Mouse (Mus musculus) ES-Bruce4 (cell line): ENCODE measurements at regions not wholly inside any gene's neighbourhood (a gene's known extent, or its start where the extent isn't known, plus 50 kb on each side); places are given as distances from the start of the nearest gene placed in this dataset.

Experiments
- H3K27ac ChIP-seq: 2 replicates; pipeline ENCODE4 v1.5.1; 2012; ENCODE audit warnings: low read length, inconsistent platforms; ENCODE audit not compliant: insufficient read depth
- H3K27me3 ChIP-seq: 2 replicates; pipeline ENCODE4 v1.6.1; 2012; ENCODE audit warnings: mild to moderate bottlenecking, low read length, inconsistent platforms; ENCODE audit not compliant: control insufficient read depth, poor library complexity, insufficient read depth, severe bottlenecking
- H3K36me3 ChIP-seq: 2 replicates; pipeline ENCODE4 v1.6.1; 2012; ENCODE audit warnings: inconsistent platforms, mild to moderate bottlenecking, low read length, moderate library complexity; ENCODE audit not compliant: control insufficient read depth, poor library complexity, insufficient read depth, severe bottlenecking
- H3K4me1 ChIP-seq: one replicate; pipeline ENCODE4 v1.8.1; 2011; ENCODE audit warnings: low read length; ENCODE audit not compliant: control insufficient read depth, insufficient read depth
- H3K4me3 ChIP-seq: 2 replicates; pipeline ENCODE4 v1.5.1; 2011; ENCODE audit warnings: low read depth, mild to moderate bottlenecking, low read length
- H3K9ac ChIP-seq: 2 replicates; pipeline ENCODE4 v1.6.1; 2012; ENCODE audit warnings: low read depth, mild to moderate bottlenecking, inconsistent platforms; ENCODE audit not compliant: poor library complexity, severe bottlenecking
- H3K9me3 ChIP-seq: replicated peaks from 2 replicates; pipeline ENCODE4 v1.6.1; 2012; ENCODE audit warnings: mild to moderate bottlenecking, low read length, inconsistent platforms; ENCODE audit not compliant: control insufficient read depth, poor library complexity, insufficient read depth, severe bottlenecking
- CTCF ChIP-seq: IDR thresholded peaks from one replicate; pipeline ENCODE4 v1.8.1; 2011; ENCODE audit warnings: low read depth, low read length
- EP300 ChIP-seq: IDR thresholded peaks from 2 replicates; pipeline ENCODE4 v1.6.1; 2011; ENCODE audit warnings: low read depth, low read length; ENCODE audit not compliant: insufficient read depth
- POLR2A ChIP-seq: IDR thresholded peaks from one replicate; pipeline ENCODE4 v1.8.1; 2011; ENCODE audit warnings: low read length; ENCODE audit not compliant: insufficient read depth

- Histone ChIP-seq H3K27ac (no peak overlapping the region), H3K4me1 (no peaks in the 10 kb centered on the region), H3K36me3 (no peaks in the 10 kb centered on the region), H3K4me3 (no peak overlapping the region), H3K9me3 (no peaks in the 10 kb centered on the region), H3K9ac (no peak overlapping the region), H3K27me3 (no peaks in the 10 kb centered on the region)
- TF ChIP-seq CTCF (no peak), POLR2A (no peak), EP300 (no peak)
Measured at GRCm38 (mm10) chr14:102902906-102903305, 79.5 kb downstream of the Kctd12 start.

- H3K4me1 ChIP-seq, result no peaks in the 10 kb centered on the region
- no peak overlapping the region for H3K9ac ChIP-seq
- TF ChIP-seq EP300, result no peak
- TF ChIP-seq CTCF, result no peak
- no peak for TF ChIP-seq POLR2A
- no peak overlapping the region for H3K4me3 ChIP-seq
- H3K27ac ChIP-seq, result no peak overlapping the region
- H3K36me3 ChIP-seq, result no peaks in the 10 kb centered on the region
- no peaks in the 10 kb centered on the region for H3K9me3 ChIP-seq
- no peaks in the 10 kb centered on the region for H3K27me3 ChIP-seq
Measured at GRCm38 (mm10) chr14:102902236-102902635, 80.2 kb downstream of the Kctd12 start.

GRCm38 (mm10) chr14:102898445-102898844, 84.0 kb downstream of the Kctd12 start:
- no peak for TF ChIP-seq CTCF
- no peak for TF ChIP-seq EP300
- TF ChIP-seq POLR2A, result no peak

GRCm38 (mm10) chr14:102897039-102897438, 85.4 kb downstream of the Kctd12 start:
- Histone ChIP-seq H3K4me1 (no peaks in the 10 kb centered on the region), H3K9ac (no peak overlapping the region), H3K4me3 (no peak overlapping the region), H3K9me3 (no peaks in the 10 kb centered on the region), H3K36me3 (no peaks in the 10 kb centered on the region), H3K27ac (no peak overlapping the region), H3K27me3 (no peaks in the 10 kb centered on the region)
- no peak for TF ChIP-seq EP300
- no peak for TF ChIP-seq POLR2A
- no peak for TF ChIP-seq CTCF

More at GRCm38 (mm10) chr14:102898445-102898844, 84.0 kb downstream of the Kctd12 start:
- no peaks in the 10 kb centered on the region for H3K4me1 ChIP-seq
- H3K27ac ChIP-seq, result no peak overlapping the region
- H3K9me3 ChIP-seq, result no peaks in the 10 kb centered on the region
- H3K4me3 ChIP-seq, result no peak overlapping the region
- H3K36me3 ChIP-seq, result no peaks in the 10 kb centered on the region
- H3K27me3 ChIP-seq, result no peaks in the 10 kb centered on the region
- H3K9ac ChIP-seq, result no peak overlapping the region

GRCm38 (mm10) chr14:102896527-102896926, 85.9 kb downstream of the Kctd12 start:
- H3K27me3 ChIP-seq, result no peaks in the 10 kb centered on the region; the same call in 1 of the 2 replicates
- no peak overlapping the region for H3K27ac ChIP-seq
- no peak overlapping the region for H3K9ac ChIP-seq
- TF ChIP-seq POLR2A (no peak), EP300 (no peak), CTCF (no peak)
- no peaks in the 10 kb centered on the region for H3K9me3 ChIP-seq
- H3K4me3 ChIP-seq, result no peak overlapping the region
- no peaks in the 10 kb centered on the region for H3K4me1 ChIP-seq
- no peaks in the 10 kb centered on the region for H3K36me3 ChIP-seq

- no peaks in the 10 kb centered on the region for H3K9me3 ChIP-seq
- no peaks in the 10 kb centered on the region for H3K4me1 ChIP-seq
- no peaks in the 10 kb centered on the region for H3K36me3 ChIP-seq
- no peak overlapping the region for H3K4me3 ChIP-seq
- no peaks in the 10 kb centered on the region; the same call in 1 of the 2 replicates for H3K27me3 ChIP-seq
- H3K9ac ChIP-seq, result no peak overlapping the region
- TF ChIP-seq EP300, result no peak
- TF ChIP-seq CTCF, result no peak
- TF ChIP-seq POLR2A, result no peak
- H3K27ac ChIP-seq, result no peak overlapping the region
Measured at GRCm38 (mm10) chr14:102893241-102893640, 89.2 kb downstream of the Kctd12 start.
